Mouse (Mus musculus): ENCODE measurements around the gene Sh3bgrl2.

GRCm38 (mm10) chr9:83572870-83573269 is 24.7 kb downstream of the Sh3bgrl2 start:
- TF ChIP-seq CTCF (IDR thresholded peaks at IDR 0.05; ENCODE audit: low read depth) (no peak), EP300 (IDR thresholded peaks at IDR 0.05; ENCODE audit: low read depth) (no peak)
